Mouse (Mus musculus) thymus, adult 2 months (tissue): ENCODE data around the gene Cwc15.

Experiments
- CTCF ChIP-seq: fragments of 200-500 bp; IDR thresholded peaks from 2 replicates; pipeline ENCODE4 v1.5.1; 2012; ENCODE audit warnings: mild to moderate bottlenecking, control low read depth, low read length, moderate library complexity, borderline replicate concordance; ENCODE audit not compliant: control insufficient read depth, poor library complexity, insufficient read depth; ENCODE audit errors: extremely low read depth
- POLR2A ChIP-seq: fragments of 200-500 bp; IDR thresholded peaks from 2 replicates; pipeline ENCODE4 v1.6.1; 2012; ENCODE audit warnings: mild to moderate bottlenecking, low read length, control low read depth, moderate library complexity; ENCODE audit not compliant: control insufficient read depth, poor library complexity, insufficient read depth; ENCODE audit errors: extremely low read depth

DNA sequence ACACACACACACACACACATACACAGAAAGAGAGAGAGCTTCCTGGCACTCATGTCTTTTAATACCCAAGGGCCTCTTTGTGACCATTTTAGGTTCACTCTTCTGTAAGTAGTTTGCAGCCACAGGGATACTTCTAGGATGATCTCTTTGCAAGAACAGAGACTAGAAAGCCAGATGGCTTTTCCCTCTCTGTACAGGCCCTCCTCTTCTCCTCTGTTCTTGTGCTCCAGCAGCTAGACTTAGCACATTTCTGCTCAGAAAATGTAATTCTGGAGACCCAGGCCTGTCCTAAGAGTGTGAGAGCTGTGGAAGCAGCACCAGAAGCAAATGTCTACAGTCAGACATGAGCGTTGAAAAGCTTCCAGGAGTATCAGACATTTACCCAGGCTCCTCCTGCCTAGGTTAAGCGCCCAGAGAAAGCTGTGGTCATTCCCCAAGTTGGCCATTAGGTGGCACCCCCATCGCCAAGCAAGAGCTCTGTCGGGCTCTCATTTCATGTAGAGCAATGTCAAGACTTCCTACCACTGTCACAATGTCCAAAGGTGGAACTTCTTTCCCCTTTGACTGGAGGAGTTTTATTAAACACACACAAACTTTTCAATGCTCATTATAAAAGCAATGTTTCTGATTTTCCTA lies 23.1 kb downstream of the Cwc15 start:
- TF ChIP-seq POLR2A (no peak), CTCF (peak; percentile 68; the same call in 1 of the 2 replicates)
